Mouse (Mus musculus) hindbrain, embryonic 13.5 days (tissue): ENCODE results near the gene Tma7. TPM values are rescaled to one million over a fixed set of nuclear protein-coding genes. Genes with fewer than 3 reads are reported as not detected.
A peak's percentile ranks its signal among the peaks of the same experiment; 100 is the strongest.

Experiments used
- ATAC-seq: fragments of 200-750 bp; cut with Nextera tagmentation; 2 replicates; pipeline ENCODE4 v1.8.0; 2017; ENCODE audit warnings: moderate TSS enrichment; ENCODE audit not compliant: low FRiP score
- H3K27ac ChIP-seq: fragments of 300-500 bp; sonication (generic); 2 replicates; pipeline ENCODE4 v1.5.1; 2015; ENCODE audit warnings: inconsistent platforms, mild to moderate bottlenecking, moderate library complexity
- H3K27me3 ChIP-seq: fragments of 300-500 bp; sonication (generic); 2 replicates; pipeline ENCODE4 v1.6.1; 2015; ENCODE audit warnings: mild to moderate bottlenecking, inconsistent platforms
- H3K36me3 ChIP-seq: fragments of 300-500 bp; sonication (generic); 2 replicates; pipeline ENCODE4 v1.6.1; 2015; ENCODE audit warnings: mild to moderate bottlenecking, inconsistent platforms
- H3K4me1 ChIP-seq: fragments of 300-500 bp; sonication (generic); replicated peaks from 2 replicates; pipeline ENCODE4 v1.6.1; 2015; ENCODE audit warnings: inconsistent platforms
- H3K4me2 ChIP-seq: fragments of 300-500 bp; sonication (generic); 2 replicates; pipeline ENCODE4 v1.6.1; 2015; ENCODE audit warnings: inconsistent platforms, mild to moderate bottlenecking, moderate library complexity
- H3K4me3 ChIP-seq: fragments of 300-500 bp; sonication (generic); 2 replicates; pipeline ENCODE4 v1.5.1; 2015; ENCODE audit warnings: mild to moderate bottlenecking, inconsistent platforms
- H3K9ac ChIP-seq: fragments of 300-500 bp; sonication (generic); 2 replicates; pipeline ENCODE4 v1.6.1; 2015; ENCODE audit warnings: mild to moderate bottlenecking, inconsistent platforms
- H3K9me3 ChIP-seq: fragments of 300-500 bp; sonication (generic); 2 replicates; pipeline ENCODE4 v1.6.1; 2016; ENCODE audit warnings: inconsistent platforms
- whole genome bisulfite sequencing: fragments of 180-500 bp; shearing (Covaris S2); methylation state at CpG from one replicate; pipeline ENCODE4 v1.1.7; 2015; 5-methylcytosine and 5-hydroxymethylcytosine counted together
- polyA plus RNA-seq: library from polyadenylated mRNA; unstranded; fragments of >200 nt; fragmentation: Nextera tagmentation; extraction: Ambion mirVana; gene quantifications from 2 replicates; pipeline ENCODE4 v1.2.1, GENCODE M21; 2015

Gene Tma7
- polyA plus RNA-seq, 1 experiment from 2014 or later: 741 TPM

DNA sequence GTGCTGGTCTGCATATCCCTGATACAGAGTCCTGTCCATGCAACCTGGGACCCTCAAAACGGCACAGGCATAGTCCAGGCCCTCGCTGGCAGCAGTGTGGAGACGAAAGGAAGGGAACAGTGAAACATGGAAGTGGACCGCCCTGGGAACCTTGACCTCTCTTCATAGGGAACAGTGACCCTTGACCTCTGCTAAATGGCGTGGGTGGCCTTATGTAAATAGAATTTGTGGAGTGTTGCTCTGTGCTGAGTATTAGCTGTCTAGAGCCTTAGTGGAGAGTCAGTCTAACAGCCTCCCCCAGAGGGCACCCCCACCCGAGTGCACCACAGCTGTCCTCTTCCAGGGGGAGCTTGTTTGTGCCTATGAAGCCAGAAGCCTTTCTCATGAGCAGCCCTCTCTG lies 10.4 kb upstream of the Tma7 start:
- Histone ChIP-seq H3K36me3 (peaks cover 35% of the 10 kb centered on the region), H3K4me2 (no peak overlapping the region), H3K4me3 (no peak overlapping the region), H3K27ac (no peak overlapping the region), H3K9ac (no peak overlapping the region), H3K9me3 (no peaks in the 10 kb centered on the region), H3K4me1 (peaks cover 37% of the 10 kb centered on the region), H3K27me3 (no peaks in the 10 kb centered on the region)
- WGBS: 35% methylated on average over 6 of the region's 6 CpGs
- ATAC-seq: no peak

DNA sequence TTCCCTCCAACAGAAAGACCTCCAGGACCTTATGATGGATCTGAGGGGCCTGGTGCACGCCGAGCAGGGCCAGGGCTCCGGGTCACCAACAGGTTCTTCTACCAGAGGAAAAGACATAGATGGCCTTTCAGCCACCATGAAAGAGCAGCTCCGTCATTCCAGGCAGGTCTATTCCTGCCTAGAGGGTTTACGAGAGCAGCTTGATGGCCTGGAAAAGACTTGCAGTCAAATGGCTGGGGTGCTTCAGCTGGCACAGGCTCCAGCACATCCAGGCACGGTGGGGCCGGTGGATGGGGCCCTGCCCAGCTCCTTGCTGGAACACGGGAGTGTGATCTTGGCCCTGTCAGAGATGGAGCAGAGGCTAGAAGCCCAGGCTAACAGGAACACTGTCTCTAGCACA lies 9.4 kb upstream of the Tma7 start:
- H3K4me3 ChIP-seq: no peak overlapping the region
- WGBS: 91% methylated on average over 8 of the region's 8 CpGs
- H3K36me3 ChIP-seq: peaks cover 35% of the 10 kb centered on the region
- no peak overlapping the region for H3K27ac ChIP-seq
- no peaks in the 10 kb centered on the region for H3K27me3 ChIP-seq
- no peak for ATAC-seq
- no peaks in the 10 kb centered on the region for H3K9me3 ChIP-seq
- no peak overlapping the region for H3K4me2 ChIP-seq
- H3K4me1 ChIP-seq: peaks cover 32% of the 10 kb centered on the region
- H3K9ac ChIP-seq: no peak overlapping the region

GRCm38 (mm10) chr9:109090446-109090845 lies 8.1 kb upstream of the Tma7 start:
- WGBS: 63% methylated on average over 15 of the region's 15 CpGs

DNA sequence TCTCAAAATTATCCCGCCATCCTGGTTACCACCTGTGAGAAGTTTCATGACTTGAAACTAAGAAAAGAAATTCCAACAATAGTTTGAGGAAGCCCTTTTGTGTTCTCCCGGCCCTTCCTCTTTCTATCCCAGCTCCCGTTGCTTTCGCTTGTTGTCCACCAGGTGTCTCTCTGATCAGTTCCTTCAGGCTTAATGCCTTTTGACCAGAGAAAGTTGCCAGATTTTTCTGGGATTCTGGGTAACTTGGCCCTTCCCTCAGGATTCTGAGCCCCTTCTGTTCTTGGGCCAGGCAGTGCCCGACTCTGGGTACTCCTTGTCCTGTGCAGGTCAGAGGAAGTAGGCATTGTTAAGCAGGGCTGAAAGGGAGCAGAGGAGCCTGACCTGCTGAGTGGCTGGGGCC lies 5.6 kb upstream of the Tma7 start:
- H3K9me3 ChIP-seq: no peaks in the 10 kb centered on the region
- no peak overlapping the region for H3K4me2 ChIP-seq
- no peak for ATAC-seq
- peaks cover 35% of the 10 kb centered on the region for H3K36me3 ChIP-seq
- peaks cover 18% of the 10 kb centered on the region for H3K4me1 ChIP-seq
- no peak overlapping the region for H3K4me3 ChIP-seq
- WGBS: 17% methylated on average over 5 of the region's 5 CpGs
- no peaks in the 10 kb centered on the region for H3K27me3 ChIP-seq
- 0 out of 2 replicates have a peak overlapping the region, but pooled peaks have one; percentile 2 for H3K9ac ChIP-seq
- H3K27ac ChIP-seq: 0 out of 2 replicates have a peak overlapping the region, but pooled peaks have one; percentile 23

More at GRCm38 (mm10) chr9:109090446-109090845, 8.1 kb upstream of the Tma7 start:
- peaks cover 26% of the 10 kb centered on the region for H3K4me1 ChIP-seq
- no peak overlapping the region for H3K4me3 ChIP-seq
- no peak overlapping the region for H3K27ac ChIP-seq
- no peak overlapping the region for H3K9ac ChIP-seq
- ATAC-seq: no peak
- no peaks in the 10 kb centered on the region for H3K9me3 ChIP-seq
- H3K4me2 ChIP-seq: no peak overlapping the region
- H3K27me3 ChIP-seq: no peaks in the 10 kb centered on the region
- H3K36me3 ChIP-seq: peaks cover 35% of the 10 kb centered on the region

DNA sequence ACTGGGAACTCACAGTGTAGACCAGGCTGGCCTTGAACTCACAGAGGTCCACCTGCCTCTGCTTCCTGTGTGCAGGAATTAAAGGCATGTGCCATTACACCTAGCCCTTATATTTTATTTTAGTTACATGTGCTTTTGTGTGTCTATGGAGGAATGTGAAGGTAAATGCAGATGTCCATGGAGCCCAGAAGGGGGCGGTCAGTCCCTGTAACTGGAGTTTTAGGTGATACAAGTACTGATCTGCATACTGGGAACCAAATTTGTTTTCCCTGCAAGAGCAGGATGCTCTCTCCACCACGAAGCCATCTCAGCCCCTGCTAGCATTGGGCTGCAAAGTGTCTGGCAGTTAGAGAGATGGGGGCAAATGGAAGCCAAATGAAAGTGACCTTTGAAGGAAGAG lies 2.5 kb upstream of the Tma7 start:
- H3K27me3 ChIP-seq: no peaks in the 10 kb centered on the region
- H3K27ac ChIP-seq: no peak overlapping the region
- H3K36me3 ChIP-seq: peaks cover 23% of the 10 kb centered on the region
- no peaks in the 10 kb centered on the region for H3K9me3 ChIP-seq
- 15% methylated on average over 2 of the region's 2 CpGs for WGBS
- no peak overlapping the region for H3K4me2 ChIP-seq
- H3K4me3 ChIP-seq: no peak overlapping the region
- ATAC-seq: no peak
- H3K4me1 ChIP-seq: peaks cover 36% of the 10 kb centered on the region
- no peak overlapping the region for H3K9ac ChIP-seq

- ATAC-seq: peak; percentile 58
- Histone ChIP-seq H3K4me3 (peak overlapping the region; percentile 81), H3K4me1 (peaks cover 26% of the 10 kb centered on the region), H3K4me2 (peak overlapping the region; percentile 96), H3K36me3 (peaks cover 28% of the 10 kb centered on the region), H3K9me3 (no peaks in the 10 kb centered on the region), H3K9ac (peak overlapping the region; percentile 91), H3K27ac (peak overlapping the region; percentile 82), H3K27me3 (no peaks in the 10 kb centered on the region)
- WGBS: 6% methylated on average over 11 of the region's 11 CpGs
Measured at GRCm38 (mm10) chr9:109081749-109082123, 651 bp downstream of the Tma7 start.

GRCm38 (mm10) chr9:109080516-109080915 lies 1.9 kb downstream of the Tma7 start:
- 96% methylated on average over 3 of the region's 3 CpGs for WGBS
- ATAC-seq: no peak

DNA sequence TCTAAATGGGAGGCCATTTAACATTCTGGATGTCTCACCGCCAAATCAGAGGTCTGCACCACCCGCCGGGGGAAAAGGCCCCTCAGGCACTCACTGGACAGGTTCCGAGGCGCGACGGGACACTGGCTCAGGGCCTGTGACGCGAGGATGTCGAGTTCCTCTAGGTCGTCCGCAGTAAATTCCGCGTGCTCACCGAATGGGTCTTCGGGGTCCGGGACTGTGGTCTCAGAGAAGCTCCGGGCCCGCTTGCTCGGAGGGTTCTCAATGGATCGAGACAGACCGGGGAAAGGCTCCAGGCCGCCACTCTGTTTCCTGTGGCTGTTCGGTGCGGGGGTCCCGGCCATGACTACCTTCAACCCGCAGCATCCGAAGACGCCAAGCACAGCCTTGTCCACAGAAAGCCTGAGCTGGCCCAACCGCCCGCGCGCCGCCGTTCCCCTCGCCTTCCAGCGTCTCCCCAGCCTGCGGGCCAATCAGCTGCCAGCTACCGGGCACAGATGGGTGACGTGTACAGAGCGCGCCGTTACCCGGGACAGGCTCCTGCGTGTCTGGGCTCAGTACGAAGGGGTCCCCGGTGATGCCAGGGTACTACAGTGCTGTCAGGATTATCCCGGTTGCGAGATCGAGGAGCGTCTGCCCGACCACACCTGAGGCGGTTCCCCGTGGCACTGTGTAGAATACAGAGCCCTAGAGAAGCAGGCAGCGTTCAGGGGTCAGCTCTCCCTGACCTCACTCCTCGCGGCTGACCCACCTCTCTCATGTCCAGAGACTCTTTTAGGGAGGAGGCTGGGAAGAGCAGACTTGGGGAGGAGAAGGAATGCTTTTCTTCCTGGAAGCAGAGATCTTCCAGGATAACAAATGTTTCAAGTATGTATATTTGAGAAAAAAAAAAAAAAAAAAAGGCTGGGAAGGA lies 8.5 kb downstream of the Tma7 start, which contains the start of gene Atrip:
Gene Atrip, minus strand, starts transcription at position 464 of the 913 bp plus-strand sequence.
- Histone ChIP-seq H3K4me2 (peak within 1 kb of the TSS; percentile 95), H3K9ac (peak within 1 kb of the TSS; percentile 88), H3K27ac (peak within 1 kb of the TSS; percentile 88), H3K4me1 (peaks cover 29% of the 10 kb centered on the region), H3K4me3 (peak within 1 kb of the TSS; percentile 70), H3K27me3 (no peaks in the 10 kb centered on the region), H3K9me3 (no peaks in the 10 kb centered on the region), H3K36me3 (peaks cover 40% of the 10 kb centered on the region)
- ATAC-seq: peak; percentile 98
- under 1% methylated on average over 57 of the region's 57 CpGs for WGBS

More at GRCm38 (mm10) chr9:109080516-109080915, 1.9 kb downstream of the Tma7 start:
- H3K9me3 ChIP-seq: no peaks in the 10 kb centered on the region
- no peak overlapping the region; the same call in 1 of the 2 replicates for H3K9ac ChIP-seq
- H3K36me3 ChIP-seq: peaks cover 28% of the 10 kb centered on the region
- no peaks in the 10 kb centered on the region for H3K27me3 ChIP-seq
- H3K4me2 ChIP-seq: peak overlapping the region; percentile 96; the same call in 1 of the 2 replicates
- no peak overlapping the region for H3K27ac ChIP-seq
- H3K4me3 ChIP-seq: 0 out of 2 replicates have a peak overlapping the region, but pooled peaks have one; percentile 81
- H3K4me1 ChIP-seq: peaks cover 26% of the 10 kb centered on the region

DNA sequence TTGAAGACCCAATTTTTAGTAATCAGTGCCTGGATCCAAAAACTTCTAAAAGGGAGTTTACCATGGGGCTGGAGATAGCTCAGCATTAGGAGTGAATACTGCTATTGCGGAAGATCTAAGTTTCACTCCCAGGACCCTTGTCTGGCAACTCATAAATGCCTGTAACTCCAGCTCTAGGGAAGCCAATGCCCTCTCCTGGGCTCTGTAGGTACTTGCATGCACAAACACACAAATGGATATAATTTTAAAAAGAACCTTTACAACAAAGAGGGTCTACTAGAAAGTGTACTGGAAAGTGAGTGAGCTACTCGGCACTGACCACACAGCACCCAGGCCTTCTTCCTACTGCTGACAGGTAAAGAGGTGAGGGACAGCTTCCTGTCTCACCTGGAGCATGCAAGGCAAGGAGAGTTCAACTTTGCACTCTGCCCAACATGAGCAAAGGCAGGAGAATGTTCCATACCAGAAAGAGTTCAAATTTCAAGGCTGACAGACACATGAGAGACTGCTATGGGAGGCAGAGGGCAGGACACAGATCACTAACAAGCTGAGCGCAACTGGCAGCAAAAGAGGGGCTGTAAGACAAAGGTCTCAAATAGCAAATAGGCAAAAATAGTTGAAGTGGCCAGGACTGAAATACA lies 14.2 kb downstream of the Tma7 start:
- 94% methylated on average over 3 of the region's 3 CpGs for WGBS
- Histone ChIP-seq H3K4me1 (peaks cover 18% of the 10 kb centered on the region), H3K4me2 (no peak overlapping the region), H3K9ac (no peak overlapping the region), H3K4me3 (no peak overlapping the region), H3K36me3 (peaks cover 86% of the 10 kb centered on the region), H3K9me3 (no peaks in the 10 kb centered on the region), H3K27me3 (no peaks in the 10 kb centered on the region), H3K27ac (no peak overlapping the region)
- no peak for ATAC-seq

- H3K4me1 ChIP-seq: peaks cover 17% of the 10 kb centered on the region
- H3K9ac ChIP-seq: no peak overlapping the region
- H3K27ac ChIP-seq: no peak overlapping the region
- H3K36me3 ChIP-seq: peaks cover 83% of the 10 kb centered on the region
- no peaks in the 10 kb centered on the region for H3K27me3 ChIP-seq
- no peak overlapping the region for H3K4me3 ChIP-seq
- no peak for ATAC-seq
- 93% methylated on average over 5 of the region's 5 CpGs for WGBS
- no peaks in the 10 kb centered on the region for H3K9me3 ChIP-seq
- H3K4me2 ChIP-seq: no peak overlapping the region
Measured at GRCm38 (mm10) chr9:109060898-109061295, 21.5 kb downstream of the Tma7 start.

GRCm38 (mm10) chr9:109060184-109060897 lies 22.0 kb downstream of the Tma7 start:
- peaks cover 21% of the 10 kb centered on the region for H3K4me1 ChIP-seq

More at GRCm38 (mm10) chr9:109060184-109060897, 22.0 kb downstream of the Tma7 start:
- Histone ChIP-seq H3K9me3 (no peaks in the 10 kb centered on the region), H3K27ac (0 out of 2 replicates have a peak overlapping the region, but pooled peaks have one; percentile 36), H3K9ac (no peak overlapping the region), H3K36me3 (peaks cover 78% of the 10 kb centered on the region), H3K27me3 (no peaks in the 10 kb centered on the region), H3K4me3 (no peak overlapping the region), H3K4me2 (no peak overlapping the region)
- WGBS: 92% methylated on average over 16 of the region's 16 CpGs
- no peak for ATAC-seq
